Mouse (Mus musculus): ENCODE results near the gene Maip1.

DNA sequence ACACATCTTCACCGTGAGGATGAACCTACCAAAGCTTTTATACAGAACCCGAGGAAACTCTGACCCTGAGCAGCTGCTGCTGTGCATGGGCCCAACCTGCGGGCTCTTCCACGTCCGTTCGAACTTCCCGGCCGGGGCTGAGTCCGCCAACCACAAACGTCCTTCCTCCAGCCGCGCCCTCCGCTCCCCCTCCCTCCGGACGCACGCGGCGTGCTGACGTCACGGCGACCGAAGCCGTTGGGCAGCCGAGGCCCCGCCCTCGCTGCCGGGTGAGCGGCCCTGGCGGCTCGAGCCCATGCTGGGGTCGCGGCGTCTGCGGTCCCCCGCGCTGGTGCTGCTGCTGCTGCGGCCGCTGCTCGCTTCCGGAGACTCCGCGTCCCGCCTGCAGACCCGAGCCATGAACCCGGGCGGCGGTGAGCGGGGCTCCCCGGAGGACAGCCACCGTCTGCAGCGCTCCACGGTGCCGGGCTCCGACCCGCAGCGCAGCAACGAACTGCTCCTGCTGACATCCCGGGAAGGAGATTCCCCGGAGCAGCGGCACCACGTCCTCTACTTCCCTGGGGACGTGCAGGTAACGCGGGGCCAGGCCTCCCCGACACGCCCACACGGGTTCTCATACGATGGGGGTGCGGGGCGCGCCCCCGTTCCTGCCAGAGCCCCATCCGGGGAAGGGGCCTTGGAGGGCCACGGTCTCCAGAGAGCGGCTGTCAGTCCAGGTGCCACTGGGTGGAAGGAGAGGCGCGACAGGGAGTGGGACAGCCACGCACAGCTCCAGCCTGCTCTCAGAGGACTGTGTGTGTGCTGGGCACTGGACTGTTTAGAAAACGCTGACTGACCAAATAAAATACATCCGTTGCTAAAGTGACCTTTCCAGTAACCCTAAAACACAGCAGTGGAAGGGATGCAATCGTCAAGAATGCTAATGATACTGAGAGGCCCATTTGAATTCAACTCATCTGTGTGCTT is 28.5 kb upstream of the Maip1 start, which contains the start of gene 1700066M21Rik:
- TF ChIP-seq POLR2A (IDR thresholded peaks at IDR 0.05; ENCODE audit: insufficient read length, low read depth) (peak; percentile 98), CEBPB (IDR thresholded peaks at IDR 0.05; ENCODE audit: insufficient read depth, poor library complexity, severe bottlenecking) (no peak), MAX (IDR thresholded peaks at IDR 0.05; ENCODE audit: low read depth) (no peak), E2F4 (IDR thresholded peaks at IDR 0.05; ENCODE audit: insufficient read depth) (peak; percentile 95), POLR2AphosphoS2 (IDR thresholded peaks at IDR 0.05; ENCODE audit: insufficient read length, low read depth) (peak; percentile 97), REST (IDR thresholded peaks at IDR 0.05; ENCODE audit: insufficient read depth, insufficient read length) (no peak), MYOG (IDR thresholded peaks at IDR 0.05; ENCODE audit: control insufficient read depth in 1 of 3, insufficient read depth in 1 of 3, insufficient read length in 2 of 3, low read depth in 2 of 3) (peak in 1 of 3 experiments; percentile 24), TCF12 (IDR thresholded peaks at IDR 0.05; ENCODE audit: insufficient read depth, poor library complexity, severe bottlenecking) (no peak), SRF (IDR thresholded peaks at IDR 0.05; ENCODE audit: control insufficient read depth, insufficient read length, low read depth) (no peak), USF1 (IDR thresholded peaks at IDR 0.05; ENCODE audit: low read depth) (no peak), TCF3 (IDR thresholded peaks at IDR 0.05; ENCODE audit: insufficient read length, low read depth) (no peak)
